Mouse (Mus musculus) ES-Bruce4 (cell line): Measurements from ENCODE around the gene Rimklb. TPM values are rescaled to one million over a fixed set of nuclear protein-coding genes. Genes with fewer than 3 reads are reported as not detected.

ENCODE experiments used
- H3K27ac ChIP-seq: 2 replicates; pipeline ENCODE4 v1.5.1; 2012; ENCODE audit warnings: low read length, inconsistent platforms; ENCODE audit not compliant: insufficient read depth
- H3K27me3 ChIP-seq: 2 replicates; pipeline ENCODE4 v1.6.1; 2012; ENCODE audit warnings: mild to moderate bottlenecking, low read length, inconsistent platforms; ENCODE audit not compliant: control insufficient read depth, poor library complexity, insufficient read depth, severe bottlenecking
- H3K36me3 ChIP-seq: 2 replicates; pipeline ENCODE4 v1.6.1; 2012; ENCODE audit warnings: inconsistent platforms, mild to moderate bottlenecking, low read length, moderate library complexity; ENCODE audit not compliant: control insufficient read depth, poor library complexity, insufficient read depth, severe bottlenecking
- H3K4me1 ChIP-seq: one replicate; pipeline ENCODE4 v1.8.1; 2011; ENCODE audit warnings: low read length; ENCODE audit not compliant: control insufficient read depth, insufficient read depth
- H3K4me3 ChIP-seq: 2 replicates; pipeline ENCODE4 v1.5.1; 2011; ENCODE audit warnings: low read depth, mild to moderate bottlenecking, low read length
- H3K9ac ChIP-seq: 2 replicates; pipeline ENCODE4 v1.6.1; 2012; ENCODE audit warnings: low read depth, mild to moderate bottlenecking, inconsistent platforms; ENCODE audit not compliant: poor library complexity, severe bottlenecking
- H3K9me3 ChIP-seq: replicated peaks from 2 replicates; pipeline ENCODE4 v1.6.1; 2012; ENCODE audit warnings: mild to moderate bottlenecking, low read length, inconsistent platforms; ENCODE audit not compliant: control insufficient read depth, poor library complexity, insufficient read depth, severe bottlenecking
- CTCF ChIP-seq: IDR thresholded peaks from one replicate; pipeline ENCODE4 v1.8.1; 2011; ENCODE audit warnings: low read depth, low read length
- EP300 ChIP-seq: IDR thresholded peaks from 2 replicates; pipeline ENCODE4 v1.6.1; 2011; ENCODE audit warnings: low read depth, low read length; ENCODE audit not compliant: insufficient read depth
- POLR2A ChIP-seq: IDR thresholded peaks from one replicate; pipeline ENCODE4 v1.8.1; 2011; ENCODE audit warnings: low read length; ENCODE audit not compliant: insufficient read depth
- polyA plus RNA-seq: library from polyadenylated mRNA; stranded (reverse); fragments of >200 nt; gene quantifications from 2 replicates; pipeline ENCODE4 v1.2.4, GENCODE M21; 2011; ENCODE audit warnings: low read depth; ENCODE audit not compliant: missing spikeins, insufficient read depth, insufficient read length

Rimklb gene
- polyA plus RNA-seq, 1 experiment = 87.4 TPM

GRCm38 (mm10) chr6:122417015-122417414 is 81.5 kb downstream of the Rimklb start:
- H3K27me3 ChIP-seq = no peaks in the 10 kb centered on the region
- H3K27ac ChIP-seq = no peak overlapping the region
- no peak for TF ChIP-seq CTCF
- no peak for TF ChIP-seq EP300
- no peak for TF ChIP-seq POLR2A
- no peak overlapping the region for H3K9ac ChIP-seq
- no peaks in the 10 kb centered on the region for H3K4me1 ChIP-seq
- no peaks in the 10 kb centered on the region for H3K9me3 ChIP-seq
- H3K4me3 ChIP-seq = no peak overlapping the region
- no peaks in the 10 kb centered on the region for H3K36me3 ChIP-seq

- Histone ChIP-seq H3K9me3 (no peaks in the 10 kb centered on the region), H3K27me3 (no peaks in the 10 kb centered on the region), H3K4me1 (no peaks in the 10 kb centered on the region), H3K27ac (no peak overlapping the region), H3K36me3 (no peaks in the 10 kb centered on the region), H3K4me3 (no peak overlapping the region), H3K9ac (no peak overlapping the region)
- no peak for TF ChIP-seq EP300
- no peak for TF ChIP-seq POLR2A
- TF ChIP-seq CTCF = no peak
Observed at GRCm38 (mm10) chr6:122416347-122416746, 82.2 kb downstream of the Rimklb start.

GRCm38 (mm10) chr6:122411281-122411680 is 87.3 kb downstream of the Rimklb start:
- no peak overlapping the region for H3K27ac ChIP-seq
- H3K27me3 ChIP-seq = no peaks in the 10 kb centered on the region; the same call in none of the 2 replicates
- no peaks in the 10 kb centered on the region for H3K36me3 ChIP-seq
- TF ChIP-seq POLR2A = no peak
- TF ChIP-seq EP300 = no peak
- no peak for TF ChIP-seq CTCF
- H3K9me3 ChIP-seq = no peaks in the 10 kb centered on the region
- H3K9ac ChIP-seq = no peak overlapping the region
- H3K4me3 ChIP-seq = no peak overlapping the region
- no peaks in the 10 kb centered on the region for H3K4me1 ChIP-seq

- Histone ChIP-seq H3K36me3 (no peaks in the 10 kb centered on the region), H3K27ac (no peak overlapping the region), H3K4me1 (no peaks in the 10 kb centered on the region), H3K9ac (no peak overlapping the region), H3K27me3 (no peaks in the 10 kb centered on the region), H3K9me3 (no peaks in the 10 kb centered on the region), H3K4me3 (no peak overlapping the region)
- TF ChIP-seq CTCF (no peak), EP300 (no peak), POLR2A (no peak)
Observed at GRCm38 (mm10) chr6:122402240-122402639, 96.3 kb downstream of the Rimklb start.

GRCm38 (mm10) chr6:122400263-122400662 is 98.3 kb downstream of the Rimklb start:
- Histone ChIP-seq H3K36me3 (no peaks in the 10 kb centered on the region), H3K9me3 (no peaks in the 10 kb centered on the region), H3K27ac (no peak overlapping the region), H3K4me1 (no peaks in the 10 kb centered on the region), H3K27me3 (no peaks in the 10 kb centered on the region), H3K4me3 (no peak overlapping the region), H3K9ac (no peak overlapping the region)
- TF ChIP-seq CTCF (no peak), EP300 (no peak), POLR2A (no peak)

Other genes with a start within 250 kb of the Rimklb start
- not detected in 2 replicates for gene Klrg1, start 215.9 kb downstream of the Rimklb start, polyA plus RNA-seq
- 98.5 and 104 TPM in 2 replicates for gene M6pr, start 190.0 kb downstream of the Rimklb start, polyA plus RNA-seq
- gene Phc1, start 158.2 kb downstream of the Rimklb start, polyA plus RNA-seq = 206 and 226 TPM in 2 replicates
- gene Mfap5, start 7.1 kb upstream of the Rimklb start, polyA plus RNA-seq = 3.6 and 3.8 TPM in 2 replicates
- 0.55 TPM in 1 of 2 replicates, not detected in the other for gene Aicda, start 55.0 kb upstream of the Rimklb start, polyA plus RNA-seq
- gene Apobec1, start 103.7 kb upstream of the Rimklb start, polyA plus RNA-seq = 7.9 and 9.7 TPM in 2 replicates
- 34.8 and 37.0 TPM in 2 replicates for gene Gdf3, start 111.3 kb upstream of the Rimklb start, polyA plus RNA-seq
- gene Dppa3, start 127.6 kb upstream of the Rimklb start, polyA plus RNA-seq = 203 and 217 TPM in 2 replicates
- gene Nanog, start 208.7 kb upstream of the Rimklb start, polyA plus RNA-seq = 610 and 613 TPM in 2 replicates